Mouse (Mus musculus) olfactory bulb, adult 2 months (tissue): ENCODE measurements at regions not wholly inside any gene's neighbourhood (a gene's known extent, or its start where the extent isn't known, plus 50 kb on each side); places are given as distances from the start of the nearest gene placed in this dataset.

Source experiments
- H3K27ac ChIP-seq: fragments of 200-500 bp; 2 replicates; pipeline ENCODE4 v1.5.1; 2012; ENCODE audit warnings: low read depth, low read length; ENCODE audit not compliant: insufficient read depth
- H3K4me1 ChIP-seq: fragments of 200-500 bp; 2 replicates; pipeline ENCODE4 v1.6.1; 2012; ENCODE audit warnings: low read length; ENCODE audit not compliant: control insufficient read depth, insufficient read depth
- H3K4me3 ChIP-seq: fragments of 200-500 bp; 2 replicates; pipeline ENCODE4 v1.5.1; 2012; ENCODE audit warnings: mild to moderate bottlenecking, low read depth, low read length, moderate library complexity; ENCODE audit not compliant: insufficient read depth
- CTCF ChIP-seq: fragments of 200-500 bp; IDR thresholded peaks from 2 replicates; pipeline ENCODE4 v1.5.1; 2012; ENCODE audit warnings: low read depth, mild to moderate bottlenecking, low read length, moderate library complexity; ENCODE audit not compliant: insufficient read depth
- POLR2A ChIP-seq: fragments of 200-500 bp; IDR thresholded peaks from 2 replicates; pipeline ENCODE4 v1.6.1; 2012; ENCODE audit warnings: mild to moderate bottlenecking, low read depth, low read length, moderate library complexity; ENCODE audit not compliant: insufficient read depth
- WGBS: fragments of 180-500 bp; shearing (Covaris S2); methylation state at CpG from one replicate; pipeline ENCODE4 v1.1.7; 2018; 5-methylcytosine and 5-hydroxymethylcytosine counted together

DNA sequence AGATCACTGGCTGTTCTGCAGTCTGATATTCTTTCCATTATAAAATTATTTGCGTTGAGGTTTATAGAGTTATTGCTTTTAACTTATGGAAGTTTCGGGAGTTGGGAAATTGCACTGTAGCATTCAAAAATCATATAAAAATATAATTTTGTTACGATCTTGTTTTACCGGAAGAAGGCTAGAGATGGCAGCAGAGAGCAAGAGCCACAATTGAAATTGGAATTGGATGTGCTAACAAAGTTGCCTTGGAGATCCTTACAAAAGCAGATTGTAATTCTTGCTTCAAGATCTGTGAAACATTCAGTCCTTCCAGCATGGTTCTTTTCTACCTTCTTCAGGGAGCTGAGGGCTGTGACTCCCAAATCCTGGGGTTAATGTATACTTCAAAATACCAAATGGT lies 514.4 kb downstream of the Tox3 start:
- no peak overlapping the region for H3K4me3 ChIP-seq
- WGBS: 75% methylated on average over 4 of the region's 4 CpGs
- TF ChIP-seq POLR2A: no peak
- TF ChIP-seq CTCF: no peak
- H3K4me1 ChIP-seq: no peaks in the 10 kb centered on the region
- H3K27ac ChIP-seq: no peak overlapping the region

DNA sequence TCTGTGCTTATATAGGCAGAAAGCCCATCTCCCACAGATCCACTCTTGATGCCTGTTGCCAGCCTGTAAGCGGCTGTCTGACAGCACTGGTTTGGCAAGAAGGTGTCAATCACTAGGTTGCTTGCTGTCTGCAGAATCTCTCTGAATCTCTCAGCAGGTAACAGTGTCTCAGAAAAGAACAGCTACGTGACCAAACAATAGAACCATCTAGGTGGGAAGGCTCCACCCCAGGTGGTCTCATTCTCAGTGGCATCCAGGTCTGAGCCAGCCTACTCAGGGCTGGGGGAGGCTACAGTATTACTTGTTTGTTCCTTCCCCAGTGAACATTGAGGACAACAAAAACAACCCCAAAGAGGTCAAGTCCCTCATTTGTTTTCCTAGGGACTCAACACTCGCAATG lies 523.6 kb downstream of the Tox3 start:
- TF ChIP-seq POLR2A (no peak), CTCF (no peak)
- no peaks in the 10 kb centered on the region for H3K4me1 ChIP-seq
- H3K27ac ChIP-seq: no peak overlapping the region
- H3K4me3 ChIP-seq: no peak overlapping the region
- WGBS: 80% methylated on average over 3 of the region's 3 CpGs

DNA sequence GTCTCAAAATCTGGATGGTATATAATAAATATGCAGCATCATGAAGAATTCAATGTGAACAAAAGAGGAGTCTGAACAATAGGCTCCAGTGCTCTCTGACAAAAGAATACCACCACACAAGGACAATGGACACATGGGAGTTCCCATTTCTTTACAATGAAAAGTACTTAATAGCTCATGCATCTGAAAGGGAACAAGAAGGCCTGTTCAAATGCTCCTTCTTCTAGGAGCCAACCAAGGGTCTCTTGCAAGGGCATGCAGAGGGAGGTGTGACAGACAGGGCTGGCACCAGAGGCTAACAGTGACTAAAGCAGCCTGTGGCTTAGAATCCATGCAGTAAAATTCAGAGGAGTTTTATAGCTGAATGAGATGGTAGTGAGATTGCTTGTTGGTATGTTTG lies 524.5 kb downstream of the Tox3 start:
- Histone ChIP-seq H3K4me3 (no peak overlapping the region), H3K4me1 (no peaks in the 10 kb centered on the region), H3K27ac (no peak overlapping the region)
- TF ChIP-seq POLR2A: no peak
- no peak for TF ChIP-seq CTCF

DNA sequence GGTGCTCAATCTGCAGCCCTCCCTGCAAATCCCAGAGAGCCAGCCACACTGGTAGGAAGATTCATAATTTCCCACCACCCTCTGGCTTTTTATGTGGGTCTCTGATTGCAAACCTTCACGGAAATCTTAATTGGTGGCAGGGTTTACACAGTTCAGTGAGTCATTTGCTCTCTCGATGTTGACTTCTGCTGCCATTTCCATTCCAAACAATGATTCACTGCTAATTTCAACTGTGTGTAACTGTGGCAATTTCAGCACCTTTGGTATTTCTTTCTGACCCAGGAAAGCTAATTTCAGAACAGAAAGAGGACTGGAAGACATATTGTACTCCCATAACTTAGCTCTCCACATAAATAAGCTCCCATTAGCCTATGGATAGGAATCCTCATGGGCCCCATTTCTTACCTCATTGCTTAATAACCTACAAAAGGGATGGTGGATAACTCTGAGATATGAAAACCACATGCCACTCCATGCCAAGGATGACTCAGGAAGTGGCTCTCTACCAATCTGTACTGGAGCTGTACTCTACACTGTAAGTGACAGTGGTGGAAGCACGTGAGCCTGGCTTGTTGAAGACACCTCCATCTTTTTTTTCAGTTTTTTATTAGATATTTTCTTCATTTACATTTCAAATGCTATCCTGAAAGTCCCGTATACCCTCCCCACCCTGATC lies 536.0 kb downstream of the Tox3 start:
- Histone ChIP-seq H3K27ac (peak overlapping the region; percentile 51; the same call in 1 of the 2 replicates), H3K4me1 (no peaks in the 10 kb centered on the region), H3K4me3 (no peak overlapping the region)
- 60% methylated on average over 4 of the region's 4 CpGs for WGBS
- no peak for TF ChIP-seq CTCF
- TF ChIP-seq POLR2A: no peak

DNA sequence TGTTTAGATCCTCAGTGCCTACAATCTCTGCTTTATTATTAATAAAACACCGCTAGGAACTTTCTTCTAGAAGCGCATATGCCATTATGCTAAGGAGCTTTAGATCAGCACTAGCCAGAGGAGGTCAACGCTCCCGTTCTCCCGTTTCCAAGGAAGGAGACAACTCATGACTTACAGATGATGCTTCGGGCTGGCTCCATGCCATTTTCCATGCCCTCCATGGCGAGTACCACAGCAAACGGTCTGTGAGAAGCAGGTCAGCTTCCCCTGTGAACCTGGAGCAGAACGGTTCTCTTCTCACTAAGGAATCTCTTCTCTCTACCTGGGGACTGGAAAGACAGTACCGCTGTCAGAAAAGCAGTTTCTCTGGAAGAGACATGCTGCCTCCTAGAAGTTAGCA lies 559.8 kb downstream of the Tox3 start:
- WGBS: 84% methylated on average over 10 of the region's 10 CpGs
- Histone ChIP-seq H3K4me3 (no peak overlapping the region), H3K4me1 (peaks cover under 1% of the 10 kb centered on the region; the same call in 1 of the 2 replicates), H3K27ac (no peak overlapping the region)
- TF ChIP-seq CTCF (no peak), POLR2A (no peak)

DNA sequence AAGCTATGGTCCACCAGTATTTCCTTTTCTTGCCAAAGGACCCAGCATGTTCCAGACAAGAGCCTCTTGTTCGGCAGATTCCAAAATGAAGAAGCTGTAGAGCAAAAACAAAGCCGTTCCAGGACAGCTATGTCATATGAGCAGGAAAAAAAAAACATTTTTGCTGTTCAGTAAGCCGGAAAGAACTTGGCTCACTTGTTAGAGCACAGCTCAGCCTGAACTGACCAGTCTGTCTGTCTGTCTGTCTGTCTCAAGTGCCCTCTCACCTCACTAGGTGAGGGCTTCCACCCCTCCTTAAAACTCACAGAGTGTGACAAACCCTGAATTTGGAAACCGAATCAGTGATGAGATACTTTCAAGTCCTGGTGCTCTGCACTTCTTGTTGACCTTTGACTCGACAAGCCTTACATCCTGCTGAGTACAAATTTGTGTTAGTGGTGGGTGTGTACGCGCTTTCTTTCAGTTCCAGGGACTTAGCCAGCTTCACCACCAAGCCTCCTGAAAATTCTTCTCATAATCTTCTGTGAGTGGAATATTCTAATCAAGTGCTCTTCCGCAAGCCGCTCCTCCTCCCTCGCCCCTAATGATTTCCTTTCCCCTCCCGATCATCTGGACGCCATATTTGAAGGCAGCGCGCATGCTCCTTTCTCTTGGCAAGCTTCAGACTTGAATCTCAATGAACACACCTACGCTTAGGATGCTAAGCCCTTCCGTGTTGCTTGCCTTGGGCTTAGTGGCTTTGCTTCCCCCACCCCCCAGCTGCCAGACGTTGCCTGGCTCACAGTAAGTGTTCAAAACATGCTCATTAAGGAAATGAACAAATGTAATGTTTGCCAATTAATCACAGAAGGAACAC lies 560.9 kb downstream of the Tox3 start:
- H3K27ac ChIP-seq: no peak overlapping the region
- H3K4me3 ChIP-seq: no peak overlapping the region
- TF ChIP-seq POLR2A: no peak
- no peak for TF ChIP-seq CTCF
- 55% methylated on average over 17 of the region's 17 CpGs for WGBS
- H3K4me1 ChIP-seq: peaks cover 5% of the 10 kb centered on the region

DNA sequence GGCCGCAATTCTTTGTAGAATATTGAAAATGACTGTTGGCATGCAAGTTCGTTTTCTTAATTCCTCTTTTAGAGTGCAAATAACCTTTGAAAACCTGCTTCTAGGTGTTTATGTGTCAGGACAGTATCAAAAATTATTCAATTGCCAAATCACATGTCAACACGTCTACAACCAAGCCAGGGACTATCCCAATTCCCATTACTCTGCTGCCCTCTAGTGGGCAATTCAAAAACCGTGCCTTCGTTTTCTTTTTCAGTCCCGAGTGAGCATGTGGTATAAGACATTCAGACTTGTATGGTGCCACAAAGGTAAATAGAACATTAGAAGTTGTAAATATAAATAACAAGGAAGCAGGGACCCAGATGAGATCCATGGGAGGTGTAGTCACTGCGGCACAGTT lies 563.1 kb downstream of the Tox3 start:
- WGBS: 7% methylated on average over 7 of the region's 7 CpGs
- Histone ChIP-seq H3K27ac (no peak overlapping the region), H3K4me1 (peaks cover 7% of the 10 kb centered on the region), H3K4me3 (no peak overlapping the region)
- TF ChIP-seq CTCF (no peak), POLR2A (no peak)

DNA sequence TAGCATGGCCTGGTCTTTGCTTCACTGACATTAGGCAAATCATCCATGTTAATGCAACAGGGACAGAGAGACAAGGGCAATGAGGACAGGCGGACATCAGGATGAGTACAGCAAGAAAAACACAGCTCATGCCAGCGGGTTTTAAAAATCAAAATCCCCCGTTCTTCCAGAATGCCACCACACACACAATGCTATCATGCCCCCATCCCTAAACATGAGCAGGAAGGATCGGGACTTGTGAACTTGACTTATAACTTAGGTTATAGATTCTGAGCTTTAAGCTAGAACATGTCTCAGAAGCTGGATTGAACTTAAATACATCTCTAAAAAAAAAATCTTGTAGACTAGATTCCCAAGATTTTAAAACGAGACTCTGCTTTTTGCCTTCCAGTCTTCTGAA lies 564.8 kb downstream of the Tox3 start:
- WGBS: 83% methylated on average over 5 of the region's 5 CpGs
- no peak for TF ChIP-seq POLR2A
- no peak for TF ChIP-seq CTCF
- Histone ChIP-seq H3K4me3 (no peak overlapping the region), H3K27ac (peak overlapping the region; percentile 20; the same call in 1 of the 2 replicates), H3K4me1 (peaks cover 7% of the 10 kb centered on the region)

DNA sequence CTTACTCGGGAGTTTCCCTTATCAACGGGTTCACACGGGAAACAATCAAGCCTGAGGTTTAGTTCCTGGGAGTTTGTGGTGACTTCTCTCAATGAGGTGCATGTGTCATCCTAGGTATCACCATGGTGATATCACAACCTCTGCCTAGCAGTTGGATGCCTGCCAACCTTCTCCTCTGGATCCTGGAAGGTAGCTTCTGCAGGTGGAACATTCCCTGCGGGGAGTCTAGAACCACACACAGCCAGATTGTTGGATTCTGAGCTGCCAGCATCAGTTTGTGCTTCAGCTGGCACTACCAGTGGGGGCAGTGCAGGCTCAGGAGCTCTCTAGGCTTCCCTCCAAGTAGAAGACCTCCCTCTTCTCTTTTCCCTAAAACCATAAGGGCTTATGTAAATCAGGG lies 581.8 kb downstream of the Tox3 start:
- Histone ChIP-seq H3K27ac (no peak overlapping the region), H3K4me3 (no peak overlapping the region), H3K4me1 (no peaks in the 10 kb centered on the region)
- WGBS: 68% methylated on average over 4 of the region's 4 CpGs
- no peak for TF ChIP-seq CTCF
- no peak for TF ChIP-seq POLR2A

DNA sequence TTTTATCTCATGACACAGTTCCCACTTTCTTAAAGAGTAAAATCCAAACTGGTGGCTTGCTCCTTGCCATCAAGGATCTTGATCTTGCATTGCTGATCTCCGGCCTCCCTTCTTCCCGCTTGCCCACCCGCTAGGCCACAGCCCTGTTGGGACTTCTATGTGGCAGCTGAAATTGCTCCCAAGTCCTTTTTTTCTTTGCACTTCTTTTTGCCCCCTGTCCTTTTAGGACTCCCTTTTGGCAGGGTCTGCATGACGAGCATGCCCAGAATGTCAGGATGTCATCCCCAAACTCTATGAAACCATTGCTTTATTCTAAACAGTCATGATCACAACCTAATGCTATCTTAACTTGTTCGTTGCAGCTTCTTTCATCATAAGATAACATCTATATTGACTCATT lies 588.6 kb downstream of the Tox3 start:
- no peak for TF ChIP-seq CTCF
- no peak for TF ChIP-seq POLR2A
- Histone ChIP-seq H3K4me3 (no peak overlapping the region), H3K27ac (no peak overlapping the region), H3K4me1 (peaks cover 16% of the 10 kb centered on the region)
- WGBS: 92% methylated on average over 5 of the region's 5 CpGs
